Mouse (Mus musculus) heart, adult 8-10 months (tissue): Measurements from ENCODE around the gene Neurog2. TPM values are rescaled to one million over a fixed set of nuclear protein-coding genes. Genes with fewer than 3 reads are reported as not detected.

Source experiments
- DNase-seq: peaks from one replicate; pipeline ENCODE4 v3.0.0; 2022; ENCODE audit warnings: low spot score
- total RNA-seq, 4 experiments: library from RNA; stranded (reverse); gene quantifications; 2 replicates each; pipeline ENCODE4 v1.2.4; 2022

Gene Neurog2
- total RNA-seq: not detected

DNA sequence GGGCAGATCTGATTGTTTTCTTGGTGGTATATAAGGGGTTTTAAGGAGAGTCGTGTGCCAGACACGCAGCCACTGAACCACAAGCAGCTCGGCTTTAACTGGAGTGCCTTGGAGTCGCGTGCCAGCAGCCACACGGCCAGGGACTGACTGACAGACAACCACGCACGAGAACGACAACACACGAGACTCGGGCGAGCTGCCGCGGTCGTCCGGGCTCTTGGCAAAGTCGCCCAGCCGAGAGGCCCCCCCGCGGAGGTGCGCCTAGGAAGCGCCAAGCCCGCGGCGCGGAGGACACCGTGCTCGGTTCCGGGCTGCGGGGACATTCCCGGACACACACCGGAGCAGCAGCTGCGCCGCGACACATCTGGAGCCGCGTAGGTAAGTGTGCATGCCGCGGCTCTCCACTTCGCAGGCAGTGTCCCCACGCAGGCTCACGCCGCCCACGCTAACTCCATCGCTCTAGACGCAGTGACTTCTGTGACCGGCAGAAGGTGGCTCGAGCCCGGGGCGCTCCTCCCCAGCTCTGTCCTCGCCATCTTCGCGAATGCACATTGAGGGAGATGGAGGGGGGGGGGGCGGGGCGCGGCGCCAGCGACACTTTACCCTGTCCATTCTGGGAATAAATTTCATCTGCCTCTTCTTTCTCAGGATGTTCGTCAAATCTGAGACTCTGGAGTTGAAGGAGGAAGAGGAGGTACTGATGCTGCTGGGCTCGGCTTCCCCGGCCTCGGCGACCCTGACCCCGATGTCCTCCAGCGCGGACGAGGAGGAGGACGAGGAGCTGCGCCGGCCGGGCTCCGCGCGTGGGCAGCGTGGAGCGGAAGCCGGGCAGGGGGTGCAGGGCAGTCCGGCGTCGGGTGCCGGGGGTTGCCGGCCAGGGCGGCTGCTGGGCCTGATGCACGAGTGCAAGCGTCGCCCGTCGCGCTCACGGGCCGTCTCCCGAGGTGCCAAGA lies at the start of gene Neurog2:
Gene Neurog2 (plus strand): TSS at position 56 of the 953 bp plus-strand sequence.
- no peak for DNase-seq

DNA sequence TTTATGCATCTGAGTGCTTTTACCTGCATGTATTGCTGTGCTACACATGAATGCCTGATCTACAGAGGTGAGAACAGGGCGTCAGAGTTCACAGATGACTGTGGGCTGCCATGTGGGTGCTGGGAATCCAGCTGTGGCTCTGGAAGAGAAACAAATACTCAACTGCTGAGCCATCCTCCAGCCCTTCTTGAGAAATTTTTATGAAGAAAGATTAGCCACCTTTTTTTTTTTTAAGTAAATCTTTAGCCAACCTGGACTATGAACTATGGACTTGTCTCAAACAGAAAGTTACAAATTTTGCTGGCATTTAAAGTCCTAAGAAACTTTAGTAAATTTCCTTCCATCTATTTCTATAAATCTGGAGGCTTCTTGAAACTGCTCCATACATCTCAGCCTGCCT lies 35.8 kb upstream of the Neurog2 start:
- DNase-seq: no peak

DNA sequence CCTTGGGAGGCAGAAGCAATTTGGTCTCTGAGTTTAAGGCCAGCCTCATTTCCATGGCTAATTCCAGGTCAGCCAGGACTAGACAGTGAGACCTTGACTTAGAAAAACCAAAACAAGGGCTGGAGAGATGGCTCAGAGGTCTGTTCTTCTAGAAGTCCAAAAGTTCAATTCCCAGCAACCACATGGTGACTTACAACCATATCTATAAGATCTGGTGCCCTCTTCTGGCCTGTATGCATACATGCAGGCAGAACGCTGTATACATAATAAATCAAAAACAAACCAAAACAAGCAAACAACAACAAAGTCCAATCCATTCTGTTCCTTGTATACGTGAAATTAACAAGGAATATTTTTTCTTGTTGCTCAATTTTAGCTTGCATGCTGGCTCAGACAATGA lies 24.8 kb upstream of the Neurog2 start:
- no peak for DNase-seq

DNA sequence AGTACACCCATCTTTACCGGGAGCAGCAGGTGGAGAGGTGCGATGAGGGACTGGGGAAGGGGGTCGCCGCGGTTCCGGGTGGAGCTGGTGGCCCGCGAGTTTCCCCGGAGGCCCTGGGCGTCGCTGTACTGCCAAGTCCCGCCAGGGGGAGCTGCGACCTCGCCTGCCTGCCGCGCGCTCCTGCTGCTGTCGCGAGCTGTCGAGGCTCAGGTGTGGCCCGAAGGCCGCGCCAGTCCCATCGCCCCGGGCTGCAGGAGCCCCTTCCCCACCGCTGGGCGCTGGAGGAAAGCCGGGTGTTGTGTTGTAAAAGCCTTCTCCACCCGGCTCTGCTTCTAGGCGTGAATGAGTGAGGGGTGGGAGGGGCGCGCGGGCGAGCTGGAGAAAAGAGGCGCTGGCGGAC lies 7.6 kb upstream of the Neurog2 start:
- DNase-seq: no peak

DNA sequence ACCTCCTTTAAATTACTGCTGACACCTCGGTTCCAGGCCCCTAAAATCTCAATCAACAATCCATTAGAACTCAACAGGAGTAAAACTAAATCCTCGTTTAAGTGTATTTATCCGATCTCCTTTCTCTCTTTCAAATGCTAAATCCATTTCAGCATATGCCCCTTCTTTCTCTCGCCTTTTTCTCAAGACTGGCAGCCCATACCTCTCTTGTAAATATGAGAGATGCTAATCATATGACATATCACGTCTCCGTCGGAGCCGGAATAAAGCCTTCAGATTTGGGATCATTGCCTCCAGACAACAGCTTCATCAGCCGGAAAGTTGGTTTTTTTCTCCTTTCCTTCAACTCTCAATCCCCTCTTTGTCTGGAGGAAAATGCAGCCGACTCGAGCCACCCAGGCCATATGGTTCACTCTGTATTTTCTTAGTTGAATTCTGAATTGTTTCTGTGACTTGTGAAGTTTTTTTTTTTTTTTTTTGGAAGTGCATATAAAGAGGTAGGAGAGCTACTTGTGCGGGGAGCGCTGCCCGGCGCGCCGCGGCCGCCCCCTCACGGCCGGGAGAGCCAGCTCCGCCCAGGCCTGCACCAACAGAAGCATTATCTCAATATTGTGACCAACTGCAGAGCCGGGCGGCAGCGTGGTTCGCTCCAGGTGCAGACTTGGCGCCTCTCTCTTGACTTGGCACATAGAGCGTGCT lies 7.1 kb upstream of the Neurog2 start:
- DNase-seq: no peak

DNA sequence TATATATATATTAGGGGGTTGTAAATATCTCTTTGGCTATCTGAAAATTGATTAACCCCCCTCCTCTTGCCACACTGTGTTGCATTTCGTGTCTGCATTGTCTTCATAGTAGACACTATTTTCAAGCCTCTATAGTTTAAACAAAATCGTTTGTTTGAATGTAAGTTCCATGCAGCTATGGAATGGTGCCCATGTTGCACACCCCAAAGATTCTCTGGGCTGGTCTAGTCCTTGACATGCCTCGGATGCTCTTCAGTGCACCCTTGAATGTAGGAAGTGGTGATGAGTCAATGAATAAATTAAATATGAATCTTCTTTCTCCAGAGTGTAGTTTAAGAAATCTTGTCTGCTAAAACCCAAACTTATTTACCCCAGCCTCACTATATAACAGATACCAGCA lies 6.4 kb upstream of the Neurog2 start:
- no peak for DNase-seq

DNA sequence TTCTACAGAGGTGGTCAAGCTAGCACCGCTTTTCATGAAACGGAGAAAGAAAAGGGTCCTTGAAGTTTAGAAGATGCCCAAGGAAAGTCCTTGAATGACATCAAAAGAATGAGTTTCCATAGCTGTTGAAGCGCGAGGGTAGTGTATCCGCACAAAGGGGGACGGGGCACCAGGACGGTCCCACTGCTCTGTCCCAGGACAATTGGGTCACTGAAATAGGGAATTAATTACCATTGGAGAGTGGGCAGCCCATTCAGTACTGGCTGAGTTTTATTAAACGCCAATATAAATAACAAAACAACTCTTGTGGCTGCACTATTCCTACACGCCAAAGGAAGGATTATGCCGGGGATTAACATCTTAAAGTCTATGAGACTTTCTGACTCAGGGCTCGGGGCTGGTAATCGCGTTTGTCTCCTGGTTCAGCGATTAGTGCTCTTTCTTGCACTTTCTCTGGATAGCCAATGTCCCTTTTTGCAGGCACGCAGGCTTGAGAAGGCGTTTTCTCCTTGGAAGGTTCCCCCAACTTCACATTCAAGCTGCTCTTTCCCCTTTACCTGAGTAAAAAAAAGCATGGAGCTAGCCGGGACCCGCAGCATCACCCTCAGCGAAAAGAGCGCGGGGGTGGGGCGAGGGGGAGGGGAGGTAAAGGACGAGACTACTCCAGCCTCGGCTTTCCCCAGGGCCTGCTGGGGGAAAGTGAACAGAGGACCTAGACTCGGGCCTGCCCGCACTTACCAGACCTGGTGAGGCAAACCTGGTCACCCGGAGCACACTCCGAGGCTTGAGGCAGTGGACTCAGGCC lies 5.6 kb upstream of the Neurog2 start:
- DNase-seq: no peak

DNA sequence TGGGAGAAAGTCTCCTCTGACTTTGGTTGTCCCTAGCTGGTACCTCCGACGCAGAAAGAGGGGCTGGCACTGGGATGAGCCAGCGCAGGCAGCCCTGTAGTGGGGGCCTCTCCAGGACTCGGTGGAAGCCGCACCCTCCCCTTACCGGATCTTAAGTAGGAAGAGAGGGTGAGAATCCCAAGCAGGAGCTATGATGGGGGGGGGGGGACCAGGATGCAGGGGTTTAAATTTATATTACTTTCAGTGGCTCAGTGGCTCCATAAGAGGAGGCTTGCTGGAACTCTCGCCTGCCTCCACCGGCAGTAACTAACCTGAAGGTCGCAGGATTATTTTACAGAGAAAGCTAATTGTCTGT lies 5.0 kb upstream of the Neurog2 start:
- no peak for DNase-seq

DNA sequence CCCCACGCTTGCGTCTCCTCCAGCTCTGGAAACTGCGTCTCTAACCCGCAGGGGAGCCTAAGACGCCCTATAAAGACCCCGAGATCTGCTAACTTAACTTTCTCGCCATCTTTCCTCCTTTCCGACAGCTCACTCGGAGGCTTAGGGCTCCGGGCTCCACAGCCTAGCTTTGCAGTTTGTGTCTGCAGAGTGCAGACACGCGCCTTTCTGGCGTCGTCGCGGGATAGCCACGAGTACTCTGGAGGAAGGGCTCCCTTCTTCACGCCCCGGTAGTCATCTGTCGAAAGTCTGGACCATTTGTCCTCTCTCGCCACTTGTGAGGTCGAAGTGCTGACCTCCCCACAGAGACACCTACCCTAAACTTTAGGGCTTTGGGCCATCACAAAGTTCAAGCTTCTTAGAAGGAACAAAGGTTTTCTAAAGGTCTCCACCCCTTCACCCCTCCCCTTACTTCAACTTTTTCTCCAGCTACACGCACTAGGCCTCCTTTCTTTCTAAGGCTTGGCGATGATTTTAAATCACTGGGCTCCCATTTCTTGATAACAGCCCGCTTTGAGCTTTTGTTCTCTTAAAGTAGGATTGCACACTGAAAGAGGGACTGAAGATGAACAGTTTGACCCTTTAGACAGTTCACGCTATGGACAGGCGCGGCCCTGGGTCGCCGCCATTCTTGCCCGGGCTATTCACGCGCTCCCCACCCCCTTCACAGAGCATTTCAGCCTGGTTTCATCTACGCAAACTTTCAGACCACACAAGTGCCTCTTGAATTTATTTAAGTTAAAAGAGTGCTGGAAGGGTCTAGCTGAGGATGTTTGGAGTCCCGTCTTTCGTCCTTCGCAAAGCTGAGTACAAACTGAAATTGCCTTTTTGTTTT lies 4.4 kb upstream of the Neurog2 start:
- DNase-seq: no peak

DNA sequence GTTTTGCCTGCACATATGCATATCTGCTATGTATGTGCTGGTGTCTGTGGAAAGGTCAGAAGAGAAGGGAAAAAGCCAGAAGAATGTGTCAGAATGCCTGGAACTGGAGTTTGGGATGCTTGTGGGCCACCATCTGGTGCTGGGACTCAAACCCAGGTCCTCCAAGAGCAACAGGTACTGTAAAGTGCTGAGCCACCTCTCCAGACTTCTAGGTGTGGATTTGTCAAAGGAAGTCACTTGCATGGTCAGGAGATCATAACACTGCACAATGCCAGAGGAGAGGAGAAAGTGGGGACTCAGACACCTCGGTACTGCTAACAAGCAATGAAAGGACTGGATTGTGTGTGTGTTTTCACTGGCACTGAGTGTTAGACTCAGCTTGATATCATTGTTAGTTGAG lies 2.7 kb upstream of the Neurog2 start:
- no peak for DNase-seq

DNA sequence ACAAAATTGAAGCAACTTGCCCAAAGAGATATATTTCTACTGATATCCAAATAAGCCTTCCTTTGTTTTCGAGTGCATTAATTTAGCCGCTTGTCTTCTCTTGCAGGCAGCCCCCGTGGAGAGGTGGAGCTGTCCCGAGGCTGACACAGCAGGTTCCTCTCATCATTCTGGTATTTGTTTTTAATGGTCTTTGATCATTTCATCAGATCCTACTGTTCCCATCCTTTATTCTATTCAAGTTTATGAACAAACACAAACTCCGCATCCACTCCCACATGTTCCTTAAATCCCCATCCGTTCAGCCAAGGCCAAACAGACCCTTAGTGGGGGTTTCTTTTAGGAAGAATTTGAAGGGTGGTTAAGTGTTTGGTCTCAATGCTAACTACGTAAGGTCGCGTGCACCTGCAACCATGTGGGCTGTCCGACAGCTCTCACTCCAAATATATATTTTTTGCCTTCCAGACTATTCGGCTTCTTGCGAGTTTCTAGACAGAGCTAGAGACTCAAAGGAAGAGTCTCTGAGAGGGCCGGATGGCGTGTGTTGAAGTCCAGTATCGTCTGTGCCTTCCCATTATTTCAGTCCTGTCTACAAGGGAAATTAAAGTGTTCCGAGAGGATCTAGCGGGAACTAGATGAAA lies 2.1 kb upstream of the Neurog2 start:
- DNase-seq: no peak

DNA sequence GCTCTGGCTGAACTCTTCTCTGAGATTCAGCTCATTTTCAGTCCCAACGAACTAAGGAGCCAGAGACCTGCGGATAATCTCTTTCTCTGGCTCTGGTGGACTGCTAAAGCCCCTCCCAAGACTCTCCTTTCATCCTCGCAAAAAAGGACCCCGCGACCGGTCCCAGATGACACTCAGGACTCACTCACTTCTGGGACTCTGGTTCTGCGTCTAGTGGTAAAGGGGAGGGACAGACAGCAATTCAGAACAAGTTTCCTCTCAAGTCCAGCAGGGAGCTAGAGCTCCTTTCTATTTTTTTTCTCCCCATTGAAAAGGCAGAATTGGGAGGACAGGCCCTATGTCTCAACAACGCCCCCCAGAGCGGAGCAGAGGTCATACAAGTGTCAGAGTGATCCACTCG lies 1.4 kb upstream of the Neurog2 start:
- DNase-seq: no peak

DNA sequence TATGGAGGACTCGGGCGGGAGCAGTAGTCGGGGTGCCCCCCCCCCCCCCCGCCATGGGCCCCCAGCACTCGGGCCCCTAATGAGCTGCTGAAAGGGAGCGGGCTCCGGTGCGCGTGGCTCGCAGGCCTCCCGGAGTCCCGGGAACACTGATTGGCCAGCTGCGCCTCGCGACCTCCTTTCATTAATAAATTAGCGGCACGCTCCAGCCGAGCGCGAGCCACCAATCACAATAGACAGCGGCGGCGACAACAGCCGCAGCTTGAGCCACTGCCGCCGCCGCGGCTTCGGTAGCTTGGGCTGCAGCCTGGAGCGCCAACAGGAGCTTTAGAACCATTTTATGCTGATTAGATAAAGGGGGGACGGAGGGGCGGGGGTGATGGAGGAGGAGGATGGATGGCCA lies 404 bp upstream of the Neurog2 start:
- DNase-seq: no peak

DNA sequence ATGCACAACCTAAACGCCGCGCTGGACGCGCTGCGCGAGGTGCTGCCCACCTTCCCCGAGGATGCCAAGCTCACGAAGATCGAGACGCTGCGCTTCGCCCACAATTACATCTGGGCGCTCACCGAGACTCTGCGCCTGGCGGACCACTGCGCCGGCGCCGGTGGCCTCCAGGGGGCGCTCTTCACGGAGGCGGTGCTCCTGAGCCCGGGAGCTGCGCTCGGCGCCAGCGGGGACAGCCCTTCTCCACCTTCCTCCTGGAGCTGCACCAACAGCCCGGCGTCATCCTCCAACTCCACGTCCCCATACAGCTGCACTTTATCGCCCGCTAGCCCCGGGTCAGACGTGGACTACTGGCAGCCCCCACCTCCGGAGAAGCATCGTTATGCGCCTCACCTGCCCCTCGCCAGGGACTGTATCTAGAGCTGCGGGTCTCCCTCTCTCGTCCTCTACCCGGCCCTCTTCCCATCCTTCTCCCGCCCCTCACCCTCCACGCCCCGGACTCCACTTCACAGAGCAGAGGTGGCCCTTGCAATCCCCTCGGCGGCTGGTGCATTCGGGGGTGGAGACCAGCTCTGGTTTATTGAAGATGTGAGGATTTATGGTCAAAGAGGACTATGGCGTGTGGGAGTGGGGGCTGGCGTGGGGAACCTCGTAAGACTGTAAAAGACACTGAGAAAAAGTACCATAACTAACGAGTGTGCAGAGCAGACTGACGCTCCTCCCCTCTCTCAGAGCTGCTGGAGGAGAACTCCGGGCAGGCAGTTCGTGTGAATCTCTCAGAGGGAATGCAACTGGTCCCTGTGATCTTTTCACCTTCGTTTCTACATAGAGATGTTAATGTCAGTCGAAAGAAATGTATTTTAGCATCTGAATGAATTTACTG lies 1.4 kb downstream of the Neurog2 start:
- DNase-seq: no peak

DNA sequence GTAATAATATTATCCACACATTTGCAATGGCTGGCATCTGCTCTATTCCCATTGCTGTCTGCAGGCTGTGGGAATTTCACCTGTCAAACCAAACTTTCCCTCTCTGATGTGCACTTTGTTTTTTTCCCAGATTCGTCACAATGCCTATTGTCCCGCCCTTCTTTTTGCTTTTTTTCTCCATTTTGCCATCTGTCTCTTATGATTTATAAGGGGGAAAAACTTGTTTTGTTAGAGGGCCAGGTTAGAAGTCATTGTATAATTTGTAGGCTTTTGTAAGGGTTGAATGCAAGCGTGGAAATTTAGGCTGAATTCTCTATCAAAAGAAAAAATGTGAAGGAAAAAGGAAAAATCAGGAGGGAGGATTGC lies 2.0 kb downstream of the Neurog2 start:
- no peak for DNase-seq

DNA sequence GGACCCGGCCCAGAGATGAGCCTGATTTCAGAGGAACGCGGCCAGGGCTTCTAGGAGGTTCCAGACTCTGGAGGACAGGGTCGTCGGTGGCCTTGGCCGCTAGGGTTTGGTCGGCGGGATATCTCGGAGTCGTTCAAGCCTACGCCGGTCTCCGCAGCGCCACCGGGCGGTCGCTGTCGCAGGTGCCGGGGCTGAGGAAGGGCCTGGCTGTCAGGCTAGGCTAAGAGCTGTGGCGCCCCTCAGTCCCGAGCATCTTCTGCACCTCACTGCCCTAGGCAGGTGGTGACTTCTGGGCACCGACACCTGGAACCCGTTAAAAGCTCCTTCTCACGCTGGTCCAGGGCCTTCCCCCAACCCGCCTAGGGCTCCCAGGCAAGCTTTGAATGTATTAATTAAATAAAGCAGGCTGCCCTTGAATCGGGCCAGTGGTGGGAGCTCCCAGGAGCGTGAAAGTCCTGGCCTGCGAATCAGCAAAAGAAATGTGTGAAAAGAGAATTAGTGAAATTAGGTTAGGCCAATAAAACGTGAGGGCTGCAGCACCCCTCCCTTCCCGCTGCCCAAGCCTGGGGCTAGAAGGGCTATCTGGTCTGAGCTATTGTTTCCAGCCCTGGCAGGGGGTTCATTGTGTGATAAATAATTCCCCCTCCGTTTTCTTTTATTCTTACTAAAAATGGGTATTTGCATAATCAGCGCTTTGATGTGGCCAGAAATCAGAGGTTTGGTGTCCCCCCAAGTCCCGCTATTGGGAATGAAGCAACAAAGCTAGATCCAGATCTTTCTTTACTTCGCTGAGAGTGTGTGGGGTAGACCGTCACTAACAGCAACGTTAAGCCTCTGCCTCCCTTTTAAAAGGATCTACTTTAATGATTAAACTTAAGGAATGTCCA lies 7.2 kb downstream of the Neurog2 start:
- DNase-seq: no peak

DNA sequence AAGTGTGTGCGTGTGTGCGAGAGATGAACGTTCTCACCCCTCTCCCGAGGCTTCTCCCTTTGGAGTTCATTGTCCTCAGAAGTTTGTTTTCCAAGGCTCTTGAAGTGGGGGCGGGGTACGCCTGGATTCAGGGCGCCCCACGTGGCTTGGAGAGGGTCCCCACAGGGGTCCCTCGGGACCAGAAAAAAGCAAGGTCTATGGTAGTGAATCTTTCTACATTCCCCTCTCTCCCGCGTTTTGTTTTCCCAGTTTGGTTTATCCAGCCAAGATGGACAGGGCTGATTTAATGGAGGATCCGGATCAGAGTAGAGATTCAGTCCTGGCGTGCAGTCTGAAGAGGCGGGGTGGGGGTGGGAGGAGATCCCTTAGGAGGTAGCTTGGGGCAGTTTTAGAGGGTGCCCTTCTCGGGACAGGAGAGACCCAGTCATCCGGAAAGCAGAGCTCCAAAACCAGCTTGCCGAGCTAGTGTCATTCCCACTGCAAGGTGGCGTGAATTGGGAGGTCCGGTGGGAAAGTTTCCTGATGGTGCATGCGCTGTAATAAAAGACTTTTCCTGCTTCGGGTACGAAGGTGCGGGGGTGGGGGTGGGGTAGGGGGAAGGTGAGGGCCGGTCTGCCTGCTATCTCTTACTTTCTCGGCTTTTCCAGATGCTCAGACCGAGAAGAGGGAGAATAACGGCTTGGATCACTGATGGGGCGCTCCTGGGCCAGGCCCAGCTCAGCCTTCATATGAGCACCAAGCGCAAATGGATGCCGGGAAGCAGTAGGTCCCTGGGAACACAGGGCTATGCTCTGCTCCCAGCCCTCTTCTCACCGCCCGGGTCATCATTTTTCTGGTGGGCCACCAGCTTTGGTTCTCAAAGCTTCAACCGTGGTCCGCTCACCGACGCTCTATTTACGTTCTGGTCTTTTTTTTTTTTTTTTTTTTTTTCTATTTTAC lies 8.1 kb downstream of the Neurog2 start:
- no peak for DNase-seq

DNA sequence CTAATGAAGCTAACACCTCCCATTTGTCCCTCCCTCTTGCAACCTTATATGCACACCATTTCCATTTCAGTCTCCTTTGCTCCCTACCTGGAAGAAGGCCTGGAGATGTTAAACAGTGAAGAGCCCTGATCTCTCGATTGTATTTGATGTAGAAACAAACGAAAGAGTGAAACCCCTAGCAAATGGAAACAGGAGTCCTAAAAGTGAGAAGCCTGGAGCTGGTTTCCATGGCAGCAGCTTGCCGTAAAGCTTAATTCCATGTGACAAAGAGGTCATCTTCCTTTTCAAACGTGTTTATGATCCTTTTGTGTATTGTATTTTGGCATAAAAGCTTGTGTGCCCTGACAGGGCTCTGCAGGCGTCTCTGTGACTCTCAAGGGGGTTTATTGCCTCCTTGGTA lies 9.3 kb downstream of the Neurog2 start:
- DNase-seq: no peak
